Mouse (Mus musculus) embryonic facial prominence, embryonic 12.5 days (tissue): ENCODE results near the gene Lgmn. TPM values are rescaled to one million over a fixed set of nuclear protein-coding genes. Genes with fewer than 3 reads are reported as not detected.
A peak's percentile ranks its signal among the peaks of the same experiment; 100 is the strongest.

Source experiments
- ATAC-seq: fragments of 200-750 bp; cut with Nextera tagmentation; 2 replicates; pipeline ENCODE4 v1.8.0; 2017; ENCODE audit not compliant: insufficient number of reproducible peaks, insufficient read depth, low FRiP score, low TSS enrichment
- H3K27ac ChIP-seq: fragments of 300-500 bp; sonication (generic); 2 replicates; pipeline ENCODE4 v1.5.1; 2016; ENCODE audit warnings: mild to moderate bottlenecking
- H3K27me3 ChIP-seq: fragments of 300-500 bp; sonication (generic); 2 replicates; pipeline ENCODE4 v1.6.1; 2016; ENCODE audit warnings: mild to moderate bottlenecking, moderate library complexity
- H3K36me3 ChIP-seq: fragments of 300-500 bp; sonication (generic); 2 replicates; pipeline ENCODE4 v1.6.1; 2016; ENCODE audit warnings: mild to moderate bottlenecking
- H3K4me1 ChIP-seq: fragments of 300-500 bp; sonication (generic); 2 replicates; pipeline ENCODE4 v1.6.1; 2016
- H3K4me2 ChIP-seq: fragments of 300-500 bp; sonication (generic); replicated peaks from 2 replicates; pipeline ENCODE4 v1.6.1; 2016; ENCODE audit warnings: mild to moderate bottlenecking, moderate library complexity
- H3K4me3 ChIP-seq: fragments of 300-500 bp; sonication (generic); 2 replicates; pipeline ENCODE4 v1.5.1; 2016; ENCODE audit warnings: mild to moderate bottlenecking
- H3K9ac ChIP-seq: fragments of 300-500 bp; sonication (generic); 2 replicates; pipeline ENCODE4 v1.6.1; 2016; ENCODE audit warnings: mild to moderate bottlenecking, moderate library complexity
- H3K9me3 ChIP-seq: fragments of 300-500 bp; sonication (generic); 2 replicates; pipeline ENCODE4 v1.6.1; 2016; ENCODE audit warnings: mild to moderate bottlenecking, moderate library complexity
- WGBS: fragments of 180-500 bp; shearing (Covaris S2); methylation state at CpG from one replicate; pipeline ENCODE4 v1.1.7; 2016; 5-methylcytosine and 5-hydroxymethylcytosine counted together
- polyA plus RNA-seq: library from polyadenylated mRNA; unstranded; fragments of >200 nt; fragmentation: Nextera tagmentation; extraction: Ambion mirVana; gene quantifications from 2 replicates; pipeline ENCODE4 v1.2.1, GENCODE M21; 2016

Lgmn gene
- polyA plus RNA-seq, 1 experiment from 2014 or later = 70.6 TPM

- Histone ChIP-seq H3K4me1 (0 out of 2 replicates have a peak, but pooled peaks cover 4% of the 10 kb centered on the region), H3K27me3 (no peaks in the 10 kb centered on the region), H3K27ac (0 out of 2 replicates have a peak overlapping the region, but pooled peaks have one; percentile 3), H3K9ac (no peak overlapping the region; the same call in 1 of the 2 replicates), H3K4me2 (no peak overlapping the region), H3K4me3 (no peak overlapping the region), H3K36me3 (0 out of 2 replicates have a peak, but pooled peaks cover under 1% of the 10 kb centered on the region), H3K9me3 (no peaks in the 10 kb centered on the region)
- ATAC-seq = no peak
- 74% methylated on average over 7 of the region's 7 CpGs for WGBS
Measured at GRCm38 (mm10) chr12:102416955-102417510, 22.6 kb downstream of the Lgmn start.

- 48% methylated on average over 7 of the region's 7 CpGs for WGBS
- Histone ChIP-seq H3K4me1 (0 out of 2 replicates have a peak, but pooled peaks cover 4% of the 10 kb centered on the region), H3K4me3 (no peak overlapping the region), H3K27me3 (no peaks in the 10 kb centered on the region), H3K9me3 (no peaks in the 10 kb centered on the region), H3K36me3 (no peaks in the 10 kb centered on the region), H3K4me2 (no peak overlapping the region), H3K9ac (no peak overlapping the region; the same call in 1 of the 2 replicates), H3K27ac (0 out of 2 replicates have a peak overlapping the region, but pooled peaks have one; percentile 3)
- no peak for ATAC-seq
Measured at GRCm38 (mm10) chr12:102416391-102416837, 23.2 kb downstream of the Lgmn start.

- 92% methylated on average over 6 of the region's 6 CpGs for WGBS
- no peaks in the 10 kb centered on the region for H3K9me3 ChIP-seq
- H3K27me3 ChIP-seq = no peaks in the 10 kb centered on the region
- no peak overlapping the region for H3K27ac ChIP-seq
- no peak overlapping the region for H3K4me3 ChIP-seq
- H3K9ac ChIP-seq = no peak overlapping the region
- H3K4me2 ChIP-seq = no peak overlapping the region
- no peak for ATAC-seq
- 0 out of 2 replicates have a peak, but pooled peaks cover 4% of the 10 kb centered on the region for H3K4me1 ChIP-seq
- no peaks in the 10 kb centered on the region for H3K36me3 ChIP-seq
Measured at GRCm38 (mm10) chr12:102414686-102415085, 24.9 kb downstream of the Lgmn start.

- 91% methylated on average over 13 of the region's 13 CpGs for WGBS
- Histone ChIP-seq H3K27ac (no peak overlapping the region), H3K36me3 (no peaks in the 10 kb centered on the region), H3K4me2 (no peak overlapping the region), H3K4me1 (0 out of 2 replicates have a peak, but pooled peaks cover 4% of the 10 kb centered on the region), H3K4me3 (no peak overlapping the region), H3K9me3 (no peaks in the 10 kb centered on the region), H3K27me3 (no peaks in the 10 kb centered on the region), H3K9ac (no peak overlapping the region)
- no peak for ATAC-seq
Measured at GRCm38 (mm10) chr12:102413171-102413570, 26.4 kb downstream of the Lgmn start.

DNA sequence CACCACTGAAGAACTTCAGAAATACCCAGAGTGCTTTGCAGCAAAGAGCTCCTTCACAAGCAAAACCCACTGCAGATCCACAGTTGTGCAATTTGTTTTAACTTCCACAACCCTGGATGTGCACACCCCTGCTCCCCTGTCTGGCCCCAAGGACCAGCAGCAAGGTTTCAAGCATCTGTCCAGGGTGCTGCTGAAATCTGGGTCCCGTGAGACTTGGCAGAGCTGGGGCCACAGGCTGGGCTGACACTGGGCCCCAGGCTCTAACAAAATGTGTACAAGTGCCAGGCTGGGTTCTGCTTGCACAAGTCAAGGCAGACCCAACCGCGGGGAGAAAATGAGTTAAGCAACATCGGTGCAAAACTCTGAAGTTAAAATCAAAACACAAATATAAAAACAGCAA, 41.0 kb downstream of the Lgmn start:
- no peak for ATAC-seq
- WGBS = 91% methylated on average over 4 of the region's 4 CpGs

GRCm38 (mm10) chr12:102395998-102396991, 43.3 kb downstream of the Lgmn start:
- WGBS = 46% methylated on average over 19 of the region's 19 CpGs
- no peaks in the 10 kb centered on the region for H3K9me3 ChIP-seq
- H3K4me1 ChIP-seq = no peaks in the 10 kb centered on the region
- no peak overlapping the region for H3K4me3 ChIP-seq
- no peak overlapping the region for H3K4me2 ChIP-seq
- no peaks in the 10 kb centered on the region for H3K27me3 ChIP-seq
- H3K36me3 ChIP-seq = peaks cover 34% of the 10 kb centered on the region
- ATAC-seq = no peak; the same call in 1 of the 2 replicates
- no peak overlapping the region for H3K27ac ChIP-seq
- no peak overlapping the region for H3K9ac ChIP-seq

More for the DNA sequence above, 41.0 kb downstream of the Lgmn start:
- Histone ChIP-seq H3K36me3 (peaks cover 45% of the 10 kb centered on the region), H3K9ac (no peak overlapping the region), H3K4me1 (no peaks in the 10 kb centered on the region), H3K27me3 (no peaks in the 10 kb centered on the region), H3K4me2 (no peak overlapping the region), H3K4me3 (no peak overlapping the region), H3K27ac (no peak overlapping the region), H3K9me3 (no peaks in the 10 kb centered on the region)

DNA sequence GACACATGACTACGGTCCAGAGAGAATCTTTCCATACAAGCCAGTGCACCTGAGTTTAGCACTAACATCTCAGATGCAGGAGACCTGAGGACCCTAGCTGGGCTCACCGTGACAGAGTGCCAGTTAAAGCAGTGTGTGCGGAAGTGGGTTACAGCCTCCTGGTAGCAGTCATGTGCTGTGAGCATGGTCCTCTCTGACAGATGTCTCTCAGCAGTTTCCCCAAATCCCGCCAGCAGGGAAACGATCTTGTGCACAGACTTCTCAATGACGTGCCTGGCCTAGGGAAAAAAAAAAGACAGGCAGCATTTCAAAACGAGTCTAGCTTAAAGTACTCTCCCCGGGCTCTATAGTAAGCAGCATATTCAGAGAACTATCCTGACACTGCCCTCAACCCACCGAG, 44.1 kb downstream of the Lgmn start:
- Histone ChIP-seq H3K27ac (no peak overlapping the region), H3K9me3 (no peaks in the 10 kb centered on the region), H3K4me3 (no peak overlapping the region), H3K9ac (no peak overlapping the region), H3K4me2 (no peak overlapping the region), H3K4me1 (no peaks in the 10 kb centered on the region), H3K27me3 (no peaks in the 10 kb centered on the region), H3K36me3 (peaks cover 27% of the 10 kb centered on the region)
- WGBS = 75% methylated on average over 9 of the region's 9 CpGs
- no peak for ATAC-seq

DNA sequence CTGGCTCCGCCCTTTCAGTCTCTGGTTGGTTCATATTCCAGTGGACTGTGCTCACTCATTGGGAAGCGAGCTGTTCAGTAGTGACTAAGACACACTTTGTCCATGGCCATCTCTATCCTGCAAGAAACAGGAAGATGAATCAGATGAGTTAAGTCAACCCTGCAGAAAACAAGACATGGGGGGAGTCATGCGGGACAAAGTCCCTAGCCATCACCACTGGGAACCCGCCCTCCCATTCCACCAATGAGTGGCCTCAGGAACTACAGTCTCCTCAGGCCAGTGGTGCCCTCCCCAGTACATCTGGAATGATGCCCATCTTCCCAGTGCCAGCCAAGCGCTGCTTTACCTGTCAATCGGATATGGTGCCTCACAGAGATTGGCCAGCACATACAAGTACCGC, 45.1 kb downstream of the Lgmn start:
- Histone ChIP-seq H3K4me2 (no peak overlapping the region), H3K4me3 (no peak overlapping the region), H3K27ac (no peak overlapping the region), H3K9me3 (no peaks in the 10 kb centered on the region), H3K27me3 (no peaks in the 10 kb centered on the region), H3K9ac (no peak overlapping the region), H3K4me1 (no peaks in the 10 kb centered on the region), H3K36me3 (peaks cover 20% of the 10 kb centered on the region)
- no peak for ATAC-seq
- 89% methylated on average over 7 of the region's 7 CpGs for WGBS

DNA sequence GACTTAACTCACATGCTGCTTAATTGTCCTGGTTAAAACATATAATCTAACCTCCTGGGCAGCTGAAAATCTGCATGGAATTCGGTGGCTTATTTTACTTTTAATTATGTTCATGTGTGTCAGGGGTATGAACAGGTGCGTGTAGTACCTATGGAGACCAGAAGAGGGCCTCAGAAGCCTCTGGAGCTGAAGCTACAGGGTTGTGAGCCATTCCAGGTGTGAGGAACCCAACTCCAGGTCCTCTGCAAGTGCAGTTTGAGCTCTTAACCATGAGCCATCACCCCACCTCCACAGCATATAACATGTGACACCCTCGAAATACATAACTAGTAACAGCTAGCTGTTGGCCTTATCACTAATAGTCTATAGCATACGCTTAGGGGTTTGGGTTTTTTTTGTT, 47.6 kb downstream of the Lgmn start:
- Histone ChIP-seq H3K36me3 (peaks cover 8% of the 10 kb centered on the region), H3K4me3 (no peak overlapping the region), H3K27ac (no peak overlapping the region), H3K4me2 (no peak overlapping the region), H3K9ac (no peak overlapping the region), H3K27me3 (no peaks in the 10 kb centered on the region), H3K9me3 (no peaks in the 10 kb centered on the region), H3K4me1 (no peaks in the 10 kb centered on the region)
- no peak for ATAC-seq
- 61% methylated on average over 4 of the region's 4 CpGs for WGBS

DNA sequence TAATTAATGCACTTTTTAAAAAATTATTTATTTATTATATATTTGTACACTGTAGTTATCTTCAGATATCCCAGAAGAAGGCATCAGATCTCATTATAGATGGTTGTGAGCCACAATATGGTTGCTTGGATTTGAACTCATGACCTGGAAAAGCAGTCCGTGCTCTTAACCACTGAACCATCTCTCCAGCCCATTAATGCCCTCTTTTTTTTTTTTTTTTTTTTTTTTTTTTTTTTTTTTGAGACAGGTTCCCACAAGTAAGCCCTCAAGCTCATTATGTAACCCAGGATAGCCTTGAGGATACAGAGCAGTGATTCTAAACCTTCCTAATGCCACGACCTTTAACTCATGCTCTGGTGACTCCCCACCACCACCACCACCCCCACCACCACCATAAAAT, 48.5 kb downstream of the Lgmn start:
- H3K36me3 ChIP-seq = peaks cover 8% of the 10 kb centered on the region
- WGBS = 76% methylated on average over 2 of the region's 2 CpGs

GRCm38 (mm10) chr12:102390042-102390441, 49.6 kb downstream of the Lgmn start:
- no peaks in the 10 kb centered on the region for H3K4me1 ChIP-seq
- H3K9me3 ChIP-seq = no peaks in the 10 kb centered on the region
- H3K4me2 ChIP-seq = no peak overlapping the region
- no peak overlapping the region for H3K4me3 ChIP-seq
- ATAC-seq = 0 out of 2 replicates have a peak, but pooled peaks have one; percentile 50
- H3K27me3 ChIP-seq = no peaks in the 10 kb centered on the region
- peaks cover 3% of the 10 kb centered on the region for H3K36me3 ChIP-seq
- no peak overlapping the region for H3K27ac ChIP-seq
- 34% methylated on average over 8 of the region's 8 CpGs for WGBS
- H3K9ac ChIP-seq = no peak overlapping the region

More for the DNA sequence above, 48.5 kb downstream of the Lgmn start:
- Histone ChIP-seq H3K4me3 (no peak overlapping the region), H3K27me3 (no peaks in the 10 kb centered on the region), H3K27ac (no peak overlapping the region), H3K9ac (no peak overlapping the region), H3K4me2 (no peak overlapping the region), H3K4me1 (no peaks in the 10 kb centered on the region), H3K9me3 (no peaks in the 10 kb centered on the region)
- ATAC-seq = no peak
